Mouse (Mus musculus) liver, adult 2 months (tissue): ENCODE data around the gene Gm45808.

ENCODE experiments used
- CTCF ChIP-seq: fragments of 200-500 bp; IDR thresholded peaks from 2 replicates; pipeline ENCODE4 v1.5.1; 2011; ENCODE audit warnings: low read depth, low read length, control low read depth
- POLR2A ChIP-seq: fragments of 200-500 bp; IDR thresholded peaks from 2 replicates; pipeline ENCODE4 v1.6.1; 2011; ENCODE audit warnings: low read length, control low read depth; ENCODE audit not compliant: insufficient read depth; ENCODE audit errors: extremely low read depth

DNA sequence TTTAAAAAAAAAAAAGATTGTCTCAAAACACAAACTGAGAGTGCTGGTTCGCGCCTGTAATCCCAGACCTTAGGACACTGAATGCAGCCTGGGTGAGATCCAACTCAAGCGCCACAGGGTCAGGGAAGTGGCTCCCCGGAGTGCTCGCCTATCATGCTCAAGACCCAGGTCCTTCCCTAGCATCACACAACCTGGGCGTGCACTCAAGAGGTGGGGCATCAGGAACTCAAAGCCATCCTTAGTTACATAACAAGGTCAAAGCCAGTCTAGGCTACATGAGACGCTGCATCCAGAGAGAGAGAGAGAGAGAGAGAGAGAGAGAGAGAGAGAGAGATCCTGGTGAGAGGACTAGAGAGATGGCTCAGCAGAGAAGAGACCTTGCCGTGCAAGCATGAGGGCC, 60.1 kb downstream of the Gm45808 start:
- TF ChIP-seq CTCF = no peak
- no peak for TF ChIP-seq POLR2A
